Mouse (Mus musculus) G1E (cell line): Measurements from ENCODE around the gene Otog. TPM values are rescaled to one million over a fixed set of nuclear protein-coding genes. Genes with fewer than 3 reads are reported as not detected.

Source experiments
- ATAC-seq: 2 replicates; pipeline ENCODE4 v1.8.0; 2016; ENCODE audit warnings: mild to moderate bottlenecking; ENCODE audit not compliant: insufficient number of reproducible peaks, poor library complexity, low FRiP score, severe bottlenecking; ENCODE audit errors: extremely low read depth
- DNase-seq: peaks from one replicate; pipeline ENCODE4 v3.0.0; 2012; ENCODE audit warnings: low spot score
- H3K27me3 ChIP-seq: 2 replicates; pipeline ENCODE4 v1.6.1; 2012; ENCODE audit warnings: mild to moderate bottlenecking, low read length, inconsistent platforms; ENCODE audit not compliant: insufficient read depth
- H3K36me3 ChIP-seq: replicated peaks from 2 replicates; pipeline ENCODE3; 2012; ENCODE audit warnings: mild to moderate bottlenecking, inconsistent platforms
- H3K4me1 ChIP-seq: 2 replicates; pipeline ENCODE4 v1.6.1; 2012; ENCODE audit warnings: low read depth, low read length, inconsistent platforms, mixed read lengths; ENCODE audit not compliant: insufficient read depth
- H3K4me3 ChIP-seq: 2 replicates; pipeline ENCODE4 v1.5.1; 2012; ENCODE audit warnings: low read depth, mild to moderate bottlenecking, inconsistent platforms, low read length, moderate library complexity, mixed read lengths
- H3K9me3 ChIP-seq: replicated peaks from 2 replicates; pipeline ENCODE4 v1.6.1; 2012; ENCODE audit warnings: inconsistent platforms
- CTCF ChIP-seq: IDR thresholded peaks from 2 replicates; pipeline ENCODE4 v1.5.1; 2012; ENCODE audit warnings: low read depth, low read length, inconsistent platforms, mixed read lengths
- GATA1 ChIP-seq: IDR thresholded peaks from 2 replicates; pipeline ENCODE4 v1.6.1; 2012; ENCODE audit warnings: borderline replicate concordance, low read length, inconsistent platforms, mixed read lengths
- GATA2 ChIP-seq: IDR thresholded peaks from 2 replicates; pipeline ENCODE4 v1.6.1; 2012; ENCODE audit warnings: low read depth, low read length, inconsistent platforms, borderline replicate concordance
- POLR2AphosphoS5 ChIP-seq: IDR thresholded peaks from 2 replicates; pipeline ENCODE4 v1.6.1; 2012; ENCODE audit warnings: low read depth, low read length, inconsistent platforms; ENCODE audit not compliant: insufficient replicate concordance
- TAL1 ChIP-seq: conservative IDR thresholded peaks from 2 replicates; pipeline ENCODE4 v1.6.1; 2012; ENCODE audit warnings: low read depth, low read length, inconsistent platforms, mixed read lengths
- polyA plus RNA-seq: library from polyadenylated mRNA; stranded (reverse); fragments of >175 nt; gene quantifications from 2 replicates; pipeline ENCODE4 v1.2.3, GENCODE M21; 2012
- total RNA-seq, 2 experiments: library from RNA; stranded (forward) in 1 of 2; stranded (reverse) in 1 of 2; fragments of 200-1000 nt in 1 of 2; fragments of >200 nt in 1 of 2; fragmentation: Nextera tagmentation in 1 of 2; gene quantifications; 2 replicates each; pipeline ENCODE4 v1.2.3; 2014 to 2017

Gene Otog
- total and polyA plus RNA-seq, 3 experiments, result 0.05 TPM; not detected in 2

- no peak for DNase-seq
- no peak for TF ChIP-seq TAL1
- TF ChIP-seq GATA1, result no peak
- TF ChIP-seq CTCF, result no peak
- TF ChIP-seq GATA2, result no peak
- TF ChIP-seq POLR2AphosphoS5, result no peak
- no peaks in the 10 kb centered on the region for H3K9me3 ChIP-seq
- no peak for ATAC-seq
- H3K4me1 ChIP-seq, result no peaks in the 10 kb centered on the region
- H3K4me3 ChIP-seq, result no peak overlapping the region
- H3K36me3 ChIP-seq, result no peaks in the 10 kb centered on the region
- H3K27me3 ChIP-seq, result peaks cover 10% of the 10 kb centered on the region; the same call in 1 of the 2 replicates
These were observed 73.6 kb downstream of the Otog start for GRCm38 (mm10) chr7:46314220-46315009.

- Histone ChIP-seq H3K4me1 (no peaks in the 10 kb centered on the region), H3K27me3 (peaks cover 6% of the 10 kb centered on the region; the same call in 1 of the 2 replicates), H3K36me3 (no peaks in the 10 kb centered on the region), H3K9me3 (no peaks in the 10 kb centered on the region), H3K4me3 (no peak overlapping the region)
- no peak for ATAC-seq
- no peak for TF ChIP-seq GATA2
- TF ChIP-seq TAL1, result no peak
- TF ChIP-seq CTCF, result no peak
- no peak for TF ChIP-seq POLR2AphosphoS5
- TF ChIP-seq GATA1, result no peak
- DNase-seq, result no peak
These were observed 74.9 kb downstream of the Otog start for GRCm38 (mm10) chr7:46315692-46316091.

- no peak overlapping the region for H3K4me3 ChIP-seq
- H3K9me3 ChIP-seq, result peaks cover 4% of the 10 kb centered on the region
- H3K27me3 ChIP-seq, result peaks cover 6% of the 10 kb centered on the region; the same call in 1 of the 2 replicates
- DNase-seq, result no peak
- peaks cover 4% of the 10 kb centered on the region for H3K4me1 ChIP-seq
- no peak for ATAC-seq
- TF ChIP-seq GATA2 (no peak), POLR2AphosphoS5 (no peak), CTCF (no peak), TAL1 (no peak), GATA1 (no peak)
- no peaks in the 10 kb centered on the region for H3K36me3 ChIP-seq
These were observed 76.2 kb downstream of the Otog start for GRCm38 (mm10) chr7:46316948-46317347.

- TF ChIP-seq POLR2AphosphoS5 (no peak), GATA2 (no peak), GATA1 (no peak), CTCF (no peak), TAL1 (no peak)
- no peak for ATAC-seq
These were observed 80.5 kb downstream of the Otog start for GRCm38 (mm10) chr7:46321242-46321641.

GRCm38 (mm10) chr7:46327896-46328295, 87.1 kb downstream of the Otog start:
- ATAC-seq (no peak), DNase-seq (no peak)
- Histone ChIP-seq H3K27me3 (peaks cover 5% of the 10 kb centered on the region), H3K4me3 (no peak overlapping the region), H3K36me3 (no peaks in the 10 kb centered on the region), H3K4me1 (no peaks in the 10 kb centered on the region), H3K9me3 (no peaks in the 10 kb centered on the region)
- no peak for TF ChIP-seq TAL1
- TF ChIP-seq CTCF, result no peak
- TF ChIP-seq GATA1, result no peak
- no peak for TF ChIP-seq GATA2
- no peak for TF ChIP-seq POLR2AphosphoS5

More at GRCm38 (mm10) chr7:46321242-46321641, 80.5 kb downstream of the Otog start:
- no peak for DNase-seq
- peaks cover 4% of the 10 kb centered on the region for H3K4me1 ChIP-seq
- H3K27me3 ChIP-seq, result peaks cover 9% of the 10 kb centered on the region; the same call in 1 of the 2 replicates
- no peak overlapping the region for H3K4me3 ChIP-seq
- peaks cover 4% of the 10 kb centered on the region for H3K9me3 ChIP-seq
- no peaks in the 10 kb centered on the region for H3K36me3 ChIP-seq

- Histone ChIP-seq H3K36me3 (no peaks in the 10 kb centered on the region), H3K4me3 (no peak overlapping the region), H3K9me3 (no peaks in the 10 kb centered on the region), H3K4me1 (no peaks in the 10 kb centered on the region), H3K27me3 (peaks cover 3% of the 10 kb centered on the region; the same call in 1 of the 2 replicates)
- DNase-seq (no peak), ATAC-seq (no peak)
- no peak for TF ChIP-seq GATA2
- no peak for TF ChIP-seq TAL1
- no peak for TF ChIP-seq POLR2AphosphoS5
- no peak for TF ChIP-seq CTCF
- TF ChIP-seq GATA1, result no peak
These were observed 96.6 kb downstream of the Otog start for GRCm38 (mm10) chr7:46337397-46337796.
